Mouse (Mus musculus): Measurements from ENCODE around the gene A330070K13Rik.

Gene A330070K13Rik
- long read RNA-seq, experiment 1, partial matches to known transcripts: 0 of 6 reads
- long read RNA-seq, experiment 1, other reads (novel, unspliced or antisense): 6 of 6 reads
- long read RNA-seq, experiment 2, partial matches to known transcripts: 0 of 5 reads
- long read RNA-seq, experiment 2, other reads (novel, unspliced or antisense): 5 of 5 reads

DNA sequence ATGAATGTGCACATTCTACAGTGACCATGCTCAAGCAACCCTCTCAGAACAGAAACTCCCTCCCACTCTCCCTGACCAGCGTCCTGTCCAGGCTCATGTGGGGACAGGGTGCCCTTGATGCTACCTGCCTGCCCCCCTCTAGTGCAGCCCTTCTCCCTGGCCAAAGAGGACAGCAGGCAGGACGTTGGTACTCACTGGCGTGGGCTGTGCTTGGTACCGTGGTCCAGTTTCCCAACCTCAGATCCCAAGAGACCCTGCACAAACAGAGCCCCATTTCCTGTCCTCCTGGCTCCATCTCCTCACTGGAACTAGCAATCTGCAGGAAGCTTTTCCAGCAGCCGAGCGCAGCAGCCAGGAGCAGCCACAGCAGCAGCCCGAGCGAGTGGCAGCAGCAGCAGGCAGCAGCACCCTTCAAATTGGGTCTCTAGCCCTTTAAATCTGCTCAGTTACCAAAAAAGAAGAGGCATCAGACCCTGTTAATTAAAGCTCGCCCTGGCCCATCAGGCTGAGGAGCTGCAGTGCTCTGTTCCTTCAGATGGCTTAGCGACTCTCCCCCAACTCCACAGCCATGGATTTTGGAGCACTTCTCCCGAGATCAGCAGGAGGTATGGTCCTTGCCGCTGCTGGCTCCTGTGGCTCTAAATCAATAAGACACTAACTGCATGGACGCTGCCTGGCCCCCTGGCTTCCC, at the start of gene A330070K13Rik:
Gene A330070K13Rik, minus strand, starts transcription at position 410 of the 691 bp plus-strand sequence.
- intact Hi-C loops (cut with DNase I): no loop called here

DNA sequence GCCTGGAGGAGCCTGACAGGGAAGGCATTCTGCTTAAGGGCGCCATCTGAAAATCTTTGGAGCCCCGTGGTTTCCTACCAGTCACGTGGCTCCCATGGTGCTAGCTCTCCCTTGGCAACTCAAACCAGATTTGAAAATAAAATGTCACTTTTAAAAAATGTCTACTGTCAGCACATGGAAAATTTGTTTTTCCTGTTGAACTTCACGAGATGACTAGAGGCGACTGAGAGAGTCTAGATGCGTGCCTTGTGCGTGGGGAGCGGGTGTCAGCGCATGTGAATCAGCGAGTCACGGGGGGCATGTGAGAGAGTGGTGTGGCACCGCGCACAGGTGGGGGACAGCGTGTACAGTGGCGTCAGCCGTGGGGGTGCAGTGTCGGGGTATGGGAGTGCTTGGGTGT, 27.1 kb upstream of the A330070K13Rik start:
- intact Hi-C loops (cut with DNase I): no loop called here

DNA sequence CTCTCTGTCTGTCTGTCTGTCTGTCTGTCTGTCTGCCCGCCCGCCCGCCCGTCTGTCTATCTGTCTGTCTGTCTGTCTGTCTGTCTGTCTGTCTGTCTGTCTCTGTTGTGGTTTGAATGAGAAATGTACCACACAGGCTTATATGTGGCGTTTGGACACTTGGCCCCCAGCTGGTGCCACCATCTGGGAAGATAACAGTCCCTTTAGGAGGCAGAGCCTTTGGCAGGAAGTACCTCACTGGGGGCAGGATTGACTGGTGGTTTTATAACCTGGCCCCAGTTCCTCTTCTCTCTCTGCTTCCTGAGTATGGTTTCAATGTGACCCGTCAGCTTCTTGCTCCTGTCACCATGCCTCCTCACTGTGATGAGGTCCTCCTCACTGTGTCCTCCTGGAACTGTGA, 25.3 kb upstream of the A330070K13Rik start:
- intact Hi-C loops (cut with DNase I): loop anchor here (5.0 to 10.0 kb wide), 2 partner anchors 405 to 443 kb away; no protein-coding TSS in a partner anchor

DNA sequence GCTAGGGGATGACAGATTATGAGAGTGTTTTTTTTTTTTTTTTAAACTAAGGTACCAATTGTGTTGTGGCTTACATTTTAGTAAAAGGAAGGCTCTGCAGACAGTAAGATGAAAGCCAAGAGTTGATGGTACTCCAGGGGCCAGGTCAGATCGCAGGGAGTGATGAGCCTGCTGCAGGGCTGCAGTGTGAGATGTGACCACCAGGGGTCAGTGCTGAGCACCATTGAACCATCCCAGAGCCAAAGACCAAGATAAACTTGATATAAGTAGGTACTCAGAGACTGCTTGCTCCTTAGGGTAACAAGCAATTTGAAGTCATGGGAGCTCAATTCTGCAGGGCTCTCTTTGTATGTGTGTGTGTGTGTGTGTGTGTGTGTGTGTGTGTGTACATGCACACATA, 20.8 kb upstream of the A330070K13Rik start:
- intact Hi-C loops (cut with DNase I): loop anchor here (5.0 to 10.0 kb wide), 2 partner anchors 410 to 447 kb away; no protein-coding TSS in a partner anchor

DNA sequence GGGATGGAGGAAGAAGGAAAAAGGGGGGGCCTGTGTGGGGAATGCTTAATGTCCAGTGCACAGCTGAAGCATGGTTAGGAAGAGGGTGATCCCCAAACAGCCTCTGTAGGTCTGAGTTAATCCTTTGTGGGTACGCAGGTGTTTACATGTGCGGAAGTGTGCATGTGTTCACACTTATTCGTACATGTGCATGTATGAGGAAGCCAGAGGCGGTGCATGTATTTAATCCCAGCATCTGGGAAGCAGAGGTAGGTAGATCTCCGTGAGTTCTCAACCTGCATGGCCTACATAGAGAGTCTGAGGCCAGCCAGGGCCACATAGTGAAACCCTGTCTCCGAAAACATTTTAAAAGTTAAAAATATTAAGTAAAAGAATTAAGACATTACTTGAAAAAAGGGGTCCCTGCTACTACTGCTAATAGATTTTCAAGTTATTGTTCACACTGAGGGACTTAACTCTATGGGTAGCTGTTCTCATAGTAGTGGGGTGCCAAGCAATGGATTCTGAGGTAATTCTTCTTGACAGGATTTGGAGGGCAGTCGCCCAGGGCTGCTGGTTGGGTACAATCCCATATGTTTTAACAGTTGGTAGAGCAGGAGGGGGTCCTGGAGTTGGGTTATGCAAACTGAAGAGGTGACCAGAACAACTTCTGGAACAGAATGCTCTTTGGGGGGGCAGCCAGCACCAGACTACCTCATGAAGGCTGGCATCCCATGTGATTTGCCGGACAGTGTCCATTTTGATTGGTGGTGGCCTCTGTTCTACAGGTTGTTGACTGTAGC, 15.9 kb upstream of the A330070K13Rik start:
- intact Hi-C loops (cut with DNase I): loop anchor here (10.0 kb wide), 1 partner anchor 414 kb away; no protein-coding TSS in a partner anchor

DNA sequence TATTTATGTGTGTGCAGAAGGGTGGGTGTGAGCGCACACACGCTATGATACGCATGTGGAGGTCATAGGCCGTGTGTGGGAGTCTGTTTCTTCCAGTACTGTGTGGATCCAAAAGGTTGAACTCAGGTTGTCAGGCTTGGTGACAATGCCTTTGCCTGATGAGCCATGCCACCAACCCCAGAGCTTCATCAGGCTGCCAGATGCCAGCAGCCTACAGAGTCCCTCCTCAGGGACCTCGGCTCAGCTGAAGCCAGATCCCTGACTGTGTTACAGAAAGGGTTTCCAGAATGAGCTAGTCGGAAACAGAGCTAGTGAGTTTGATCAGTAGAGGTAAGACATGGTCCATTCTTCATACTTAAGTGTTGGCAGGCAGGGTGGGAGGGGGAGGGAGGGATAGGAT, 10.7 kb upstream of the A330070K13Rik start:
- intact Hi-C loops (cut with DNase I): no loop called here

DNA sequence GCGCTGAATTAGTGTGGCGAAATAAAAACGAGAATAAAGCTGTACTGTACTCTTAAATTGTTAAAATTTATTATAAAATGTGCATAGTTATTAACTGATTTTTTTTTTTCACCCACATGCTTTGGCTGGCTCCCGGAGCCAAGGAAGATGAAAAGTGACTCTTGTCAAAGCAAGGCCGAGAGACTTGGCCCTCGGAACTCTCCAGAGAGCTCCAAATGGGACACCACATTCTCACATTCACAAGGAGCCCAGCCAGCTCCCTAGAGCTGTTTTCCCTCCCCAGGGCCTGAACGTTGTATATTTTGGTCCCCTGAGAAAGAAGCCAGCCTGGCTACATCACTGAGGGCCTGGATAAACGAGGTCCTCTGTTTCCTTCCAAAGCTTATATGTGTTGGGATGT, 10.0 kb upstream of the A330070K13Rik start:
- intact Hi-C loops (cut with DNase I): no loop called here

DNA sequence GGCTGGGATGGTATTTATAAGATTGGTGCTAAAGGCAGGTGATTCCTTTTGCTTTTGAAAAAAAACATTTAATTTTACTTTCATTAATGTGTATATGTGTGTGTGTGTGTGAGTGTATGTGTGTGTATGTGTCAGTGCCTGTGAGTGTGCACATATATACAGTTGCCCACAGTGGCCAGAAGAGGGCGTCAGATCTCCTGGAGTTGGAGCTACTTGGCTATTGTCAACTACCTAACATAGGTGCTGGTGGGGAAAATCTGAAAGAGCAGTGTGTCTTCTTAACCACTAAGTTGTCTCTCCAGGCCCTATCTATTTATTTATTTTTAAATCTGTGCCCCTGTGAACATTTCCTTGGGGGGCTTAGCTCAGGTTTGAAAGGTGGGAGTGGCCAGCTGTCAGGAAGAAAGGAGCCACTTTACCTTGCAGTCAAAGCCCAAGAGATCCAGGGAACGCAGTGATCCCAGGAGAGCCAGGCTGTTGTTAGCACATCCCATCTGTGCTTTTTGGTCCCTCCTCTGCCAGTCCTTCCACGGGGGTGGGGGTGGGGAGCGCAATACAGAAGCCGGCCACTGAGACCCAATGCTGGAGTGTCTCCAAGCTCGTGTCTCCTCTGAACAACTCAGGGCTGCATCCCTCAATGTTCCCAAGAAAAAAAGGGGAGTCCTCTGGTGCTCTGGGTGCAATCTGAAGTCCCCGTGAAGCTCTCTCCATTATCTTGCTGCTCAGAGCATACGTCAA, 9.4 kb upstream of the A330070K13Rik start:
- intact Hi-C loops (cut with DNase I): no loop called here

DNA sequence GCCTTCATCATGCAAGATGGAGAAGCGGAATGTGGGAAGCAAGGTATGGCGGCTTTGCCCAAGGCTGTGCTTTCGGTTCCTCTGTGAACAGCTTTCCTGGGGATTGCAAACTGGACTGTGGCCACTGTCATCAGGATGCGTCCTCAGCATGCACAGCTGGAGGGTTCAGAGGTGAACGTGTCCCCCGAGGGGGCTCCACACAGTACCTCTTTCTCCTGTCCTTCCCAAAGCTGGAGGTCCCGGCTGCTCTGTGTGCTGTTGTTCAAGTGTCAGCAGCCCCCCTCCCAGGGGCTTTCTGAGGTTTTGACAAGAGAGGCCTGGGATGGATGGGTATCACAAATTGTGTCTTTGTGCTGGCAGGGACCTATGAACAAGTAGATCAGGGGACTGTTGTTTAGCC, 2.0 kb upstream of the A330070K13Rik start:
- intact Hi-C loops (cut with DNase I): no loop called here

DNA sequence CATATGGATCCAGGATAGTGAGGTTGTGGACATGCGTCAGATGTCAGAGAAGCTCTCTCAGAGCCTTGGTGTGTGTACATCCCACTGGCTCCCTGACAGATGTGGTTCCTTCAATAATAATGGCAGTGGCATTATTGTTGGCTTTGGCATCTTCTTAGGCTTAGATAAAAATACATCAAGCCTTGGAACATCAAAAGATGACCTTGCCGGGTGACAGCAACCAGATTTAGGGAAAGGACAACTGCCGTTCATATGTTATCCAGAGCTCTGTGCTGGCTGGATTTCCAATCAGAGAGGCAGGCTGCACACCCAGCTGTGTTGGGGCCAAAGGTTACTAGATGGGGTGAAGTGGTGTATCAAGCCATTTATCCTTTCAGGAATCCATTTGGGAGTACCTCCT, 9.0 kb downstream of the A330070K13Rik start:
- intact Hi-C loops (cut with DNase I): no loop called here

DNA sequence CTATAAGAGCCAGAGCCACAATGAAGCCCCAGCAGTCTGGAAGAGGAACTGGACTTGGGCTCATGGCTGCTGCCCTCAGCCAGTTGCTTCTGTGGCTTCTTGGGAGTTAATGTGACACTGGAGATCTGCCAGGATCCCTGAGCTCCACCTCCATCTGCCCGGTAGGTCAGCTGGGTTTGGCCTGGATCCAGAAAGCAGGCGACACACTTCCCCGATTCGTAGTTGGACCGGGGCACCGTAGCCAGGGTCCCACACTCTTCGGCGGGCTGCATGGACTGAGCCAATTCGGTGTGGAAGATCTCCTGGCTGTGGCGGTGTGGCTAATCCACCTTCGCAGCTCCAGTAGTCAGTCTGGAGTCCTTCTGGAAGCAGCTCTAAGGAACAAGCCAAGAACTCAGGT, 15.2 kb downstream of the A330070K13Rik start, which contains the start of gene Caln1:
Gene Caln1, plus strand, starts transcription at position 219 of the 400 bp plus-strand sequence.
- intact Hi-C loops (cut with DNase I): no loop called here

DNA sequence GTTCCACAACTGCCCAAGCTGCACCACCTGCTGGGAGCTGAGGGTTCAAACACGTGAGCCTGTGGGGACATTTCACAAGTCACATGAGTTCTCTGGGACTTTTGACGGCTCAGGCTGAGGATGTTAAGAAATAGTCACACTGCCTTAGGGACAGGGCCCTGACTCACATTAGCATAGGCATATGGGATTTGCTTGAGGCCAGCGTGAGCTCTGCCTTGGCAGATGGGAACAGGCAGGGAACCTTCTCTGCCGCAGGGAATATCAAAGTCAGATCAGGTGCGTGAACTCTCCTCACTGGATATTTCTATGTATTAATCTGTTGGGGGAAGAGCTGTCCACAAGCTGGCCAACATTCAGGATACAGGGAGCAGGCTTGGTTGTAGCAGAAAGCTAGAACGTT, 16.2 kb downstream of the A330070K13Rik start:
- intact Hi-C loops (cut with DNase I): no loop called here

DNA sequence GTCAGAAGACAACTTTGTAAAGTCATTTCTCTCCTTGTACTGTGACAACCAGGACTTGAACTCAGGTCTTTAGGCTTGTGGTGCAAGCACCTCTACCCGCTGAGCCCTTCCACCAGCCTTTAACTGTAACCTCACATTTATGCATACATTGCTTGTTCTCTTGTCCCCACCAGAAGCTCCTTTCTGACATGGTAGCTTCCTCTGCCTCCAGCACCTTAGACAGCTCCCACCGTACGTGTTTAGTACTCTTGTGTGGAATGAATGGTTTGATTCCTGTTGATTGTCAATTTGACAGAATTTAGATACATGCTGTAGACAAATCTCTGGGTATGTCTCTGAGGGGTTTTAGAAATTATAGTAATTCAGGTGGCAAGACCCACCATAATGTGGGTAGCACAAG, 20.7 kb downstream of the A330070K13Rik start:
- intact Hi-C loops (cut with DNase I): no loop called here

DNA sequence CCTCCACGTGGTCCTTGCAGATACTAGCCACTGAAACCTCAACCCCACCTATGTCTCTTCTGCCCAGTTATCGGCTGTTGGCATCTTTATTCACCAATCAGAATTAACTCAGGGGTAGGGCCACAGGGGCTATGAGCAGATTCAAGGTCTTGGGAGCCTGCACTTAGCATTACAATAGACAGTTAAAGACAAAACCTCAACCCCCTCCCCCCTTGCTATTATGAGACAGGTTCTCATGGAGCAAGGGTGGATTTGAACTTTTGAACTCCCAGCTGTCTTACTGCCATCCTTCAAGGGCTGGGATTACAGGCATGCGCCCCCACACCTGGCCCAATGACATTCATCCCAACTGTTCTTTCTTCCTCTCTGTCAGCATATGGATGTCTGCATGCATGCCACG, 21.3 kb downstream of the A330070K13Rik start:
- intact Hi-C loops (cut with DNase I): no loop called here

DNA sequence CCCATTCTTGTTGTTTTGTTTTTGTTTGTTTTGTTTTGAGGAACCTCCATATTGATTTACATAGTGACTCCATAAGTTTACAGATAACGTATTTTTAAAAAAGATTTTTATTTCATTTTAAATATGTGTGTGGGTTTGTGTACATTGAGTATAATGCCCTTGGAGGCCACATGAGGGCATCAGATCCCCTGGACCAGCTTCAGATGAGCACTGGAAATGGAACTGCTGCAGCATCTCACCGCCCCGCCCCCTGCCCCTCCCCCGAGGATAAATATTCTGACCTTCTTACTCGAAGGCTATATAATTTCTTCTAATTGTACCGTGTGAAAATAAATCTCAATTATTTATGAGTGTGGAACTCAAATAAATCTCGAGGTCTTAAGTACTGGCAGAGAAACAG, 29.2 kb downstream of the A330070K13Rik start:
- intact Hi-C loops (cut with DNase I): no loop called here

DNA sequence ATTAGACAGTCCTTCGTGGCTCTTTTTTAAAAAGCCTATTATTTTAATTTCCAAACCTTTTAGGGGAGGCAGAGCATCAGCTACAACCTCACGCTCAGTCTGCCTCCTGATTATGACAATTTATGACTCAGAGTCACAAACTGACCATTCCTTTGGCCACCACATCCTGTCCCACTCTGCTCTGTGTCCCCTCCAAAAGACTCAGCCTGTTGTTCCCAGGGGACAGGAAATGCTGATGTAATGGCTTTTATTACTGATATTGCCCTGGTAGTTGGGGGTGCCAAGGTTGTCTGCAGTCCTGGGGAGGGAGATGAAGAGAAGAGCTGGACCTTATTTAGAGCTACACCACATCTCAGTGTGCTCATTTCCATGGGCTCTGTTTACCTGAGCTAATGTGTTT, 38.6 kb downstream of the A330070K13Rik start:
- intact Hi-C loops (cut with DNase I): no loop called here

DNA sequence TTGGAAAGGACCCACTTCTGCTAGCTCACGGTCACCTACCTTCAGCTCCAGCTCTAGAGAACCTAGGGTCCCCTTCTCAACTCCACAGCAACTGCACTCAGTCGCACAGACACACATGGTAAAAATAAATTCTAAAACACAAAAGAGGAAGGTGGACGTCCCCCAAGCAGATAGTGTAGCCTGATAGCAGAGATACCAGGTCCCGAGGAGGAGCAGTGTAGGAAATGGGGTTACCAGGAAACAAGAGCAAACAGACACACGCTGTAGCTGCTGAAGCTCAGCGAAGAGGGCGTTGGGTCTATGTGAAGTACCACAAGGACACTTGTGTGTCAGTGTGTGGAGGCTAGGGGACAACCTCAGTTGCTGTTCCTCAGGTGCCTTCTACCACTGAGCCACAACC, 39.4 kb downstream of the A330070K13Rik start:
- intact Hi-C loops (cut with DNase I): no loop called here

DNA sequence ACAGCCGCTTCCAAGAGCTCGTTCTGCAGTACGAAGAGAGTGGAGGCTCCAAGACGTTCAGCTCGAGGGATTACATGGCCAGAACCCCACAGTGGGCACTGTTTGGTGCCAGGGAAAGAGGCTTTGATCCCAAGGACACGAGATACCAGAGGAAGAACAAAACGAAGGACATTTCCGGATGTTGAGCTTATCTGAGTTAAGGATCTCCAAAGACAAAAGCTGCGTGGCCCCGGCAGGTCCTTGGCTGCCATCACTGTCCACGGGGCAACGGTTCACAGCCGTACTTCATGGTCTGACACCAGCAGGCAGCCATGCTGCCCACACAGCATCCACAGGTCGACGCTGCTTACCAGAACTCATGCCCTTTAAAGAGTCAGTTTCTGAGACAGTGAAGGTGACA, 43.8 kb downstream of the A330070K13Rik start:
- intact Hi-C loops (cut with DNase I): no loop called here

DNA sequence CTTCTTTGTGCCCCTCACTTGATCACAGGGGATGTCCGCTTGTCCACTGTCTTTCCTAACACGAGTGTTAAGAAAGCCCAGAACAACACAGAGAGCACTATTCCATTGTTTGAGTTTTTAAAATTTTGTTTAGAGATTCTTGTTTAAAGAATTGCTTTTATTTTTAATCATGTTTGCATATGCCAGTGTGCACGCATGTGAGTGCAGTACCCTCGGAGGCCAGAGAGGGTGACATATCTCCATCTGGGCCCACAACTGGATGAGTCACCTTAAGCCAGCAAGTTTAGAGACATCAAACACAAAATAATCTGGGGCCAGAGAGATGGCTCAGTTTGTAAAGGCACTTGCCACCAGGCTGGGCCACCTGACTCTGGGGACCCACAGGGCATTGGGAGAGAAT, 49.0 kb downstream of the A330070K13Rik start:
- intact Hi-C loops (cut with DNase I): no loop called here

DNA sequence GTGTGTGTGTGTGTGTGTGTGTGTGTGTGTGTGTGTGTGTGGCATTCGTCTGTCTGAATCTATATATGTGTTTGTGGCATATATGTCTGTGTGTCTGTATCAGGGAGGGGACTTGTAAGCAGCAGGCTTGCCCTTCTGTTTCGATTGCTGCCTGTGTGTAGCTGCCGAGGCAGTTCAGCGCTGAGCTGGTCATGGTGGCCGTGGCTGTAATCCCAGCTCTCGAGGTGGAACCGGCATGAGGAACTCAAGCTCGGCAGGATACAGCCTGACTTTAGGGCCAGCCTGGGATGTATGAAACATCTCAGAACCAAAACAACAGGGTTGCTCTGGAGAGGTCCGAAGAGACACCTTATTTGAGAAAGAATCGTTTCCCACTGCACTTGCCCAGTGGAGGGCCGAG, 50.5 kb downstream of the A330070K13Rik start:
- intact Hi-C loops (cut with DNase I): no loop called here

DNA sequence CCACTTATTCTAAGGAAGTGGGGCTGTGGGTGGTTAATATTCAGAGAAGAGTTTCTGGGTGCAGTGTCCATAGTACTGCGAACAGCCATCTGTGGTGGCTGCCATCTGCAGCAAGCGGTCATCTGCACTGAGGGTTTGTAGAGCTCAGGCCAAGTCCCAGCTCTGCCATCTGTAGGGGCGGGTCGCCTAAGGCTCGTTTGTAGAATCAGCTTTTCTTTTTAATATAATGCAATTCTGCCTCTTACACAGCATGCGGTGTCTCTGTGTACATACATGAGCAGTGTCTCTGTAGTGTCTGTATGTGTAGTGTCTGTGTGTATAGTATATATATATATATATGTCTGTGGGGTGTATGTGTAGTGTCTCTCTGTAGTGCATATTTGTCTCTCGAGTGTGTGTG, 50.9 kb downstream of the A330070K13Rik start:
- intact Hi-C loops (cut with DNase I): no loop called here

Measured in adrenal gland (tissue).